Mouse (Mus musculus): ENCODE measurements around the gene Zfp119b. TPM values are rescaled to one million over a fixed set of nuclear protein-coding genes. Genes with fewer than 3 reads are reported as not detected.

The Zfp119b gene
- 0.82 TPM for polyA plus RNA-seq (2012; fragmentation: generic; extraction: Trizol)

- TF ChIP-seq TCF12 (IDR thresholded peaks at IDR 0.05; ENCODE audit: insufficient read depth, poor library complexity, severe bottlenecking) = no peak
- no peak for TF ChIP-seq SRF (IDR thresholded peaks at IDR 0.05; ENCODE audit: control insufficient read depth, insufficient read length, low read depth)
- no peak for TF ChIP-seq MYOD1 (IDR thresholded peaks at IDR 0.05; ENCODE audit: control insufficient read depth in 1 of 3, insufficient read length in 2 of 3, low read depth in 2 of 3)
- no peak for TF ChIP-seq MYOG (IDR thresholded peaks at IDR 0.05; ENCODE audit: control insufficient read depth in 1 of 3, insufficient read depth in 1 of 3, insufficient read length in 2 of 3, low read depth in 2 of 3)
- TF ChIP-seq CEBPB (IDR thresholded peaks at IDR 0.05; ENCODE audit: insufficient read depth, poor library complexity, severe bottlenecking) = no peak
- no peak for TF ChIP-seq REST (IDR thresholded peaks at IDR 0.05; ENCODE audit: insufficient read depth, insufficient read length)
- TF ChIP-seq MAX (IDR thresholded peaks at IDR 0.05; ENCODE audit: low read depth) = no peak
- TF ChIP-seq POLR2A (IDR thresholded peaks at IDR 0.05; ENCODE audit: insufficient read length, low read depth) = no peak
- no peak for TF ChIP-seq POLR2AphosphoS2 (IDR thresholded peaks at IDR 0.05; ENCODE audit: insufficient read length, low read depth)
- Histone ChIP-seq H3K27me3 (ENCODE audit: control insufficient read depth, insufficient read depth, insufficient read length) (peaks cover 30% of the 10 kb centered on the region), H3K36me3 (ENCODE audit: control insufficient read depth, insufficient read depth) (no peaks in the 10 kb centered on the region), H3K4me3 (no peak within 1 kb of the TSS), H3ac (ENCODE audit: control insufficient read depth, insufficient read length) (no peak within 1 kb of the TSS), H3K79me2 (ENCODE audit: control insufficient read depth, insufficient read depth) (no peaks in the 10 kb centered on the region), H3K4me2 (ENCODE audit: low read depth) (no peak within 1 kb of the TSS)
Observed at GRCm38 (mm10) chr17:55949400-55949799, at the start of gene Zfp119b. TSS of gene Zfp119b (minus strand) at chr17:55949500.

GRCm38 (mm10) chr17:55996007-55996406 lies 46.7 kb upstream of the Zfp119b start:
- no peak overlapping the region for H3K4me2 ChIP-seq (ENCODE audit: low read depth)
- peak in 2 of 3 experiments; percentile 60 to 80 for TF ChIP-seq MYOG (IDR thresholded peaks at IDR 0.05; ENCODE audit: control insufficient read depth in 1 of 3, insufficient read depth in 1 of 3, insufficient read length in 2 of 3, low read depth in 2 of 3)
- peak in 1 of 3 experiments; percentile 61 for TF ChIP-seq MYOD1 (IDR thresholded peaks at IDR 0.05; ENCODE audit: control insufficient read depth in 1 of 3, insufficient read length in 2 of 3, low read depth in 2 of 3)
- TF ChIP-seq E2F4 (IDR thresholded peaks at IDR 0.05; ENCODE audit: insufficient read depth) = no peak
- H3K79me2 ChIP-seq (ENCODE audit: control insufficient read depth, insufficient read depth) = no peaks in the 10 kb centered on the region
- H3K36me3 ChIP-seq (ENCODE audit: control insufficient read depth, insufficient read depth) = no peaks in the 10 kb centered on the region
- H3K4me3 ChIP-seq = no peak overlapping the region
- H3K27me3 ChIP-seq (ENCODE audit: control insufficient read depth, insufficient read depth, insufficient read length) = peaks cover 30% of the 10 kb centered on the region
- no peak overlapping the region for H3ac ChIP-seq (ENCODE audit: control insufficient read depth, insufficient read length)

- no peak overlapping the region for H3K4me3 ChIP-seq
- no peak overlapping the region for H3ac ChIP-seq (ENCODE audit: control insufficient read depth, insufficient read length)
- TF ChIP-seq TCF12 (IDR thresholded peaks at IDR 0.05; ENCODE audit: insufficient read depth, poor library complexity, severe bottlenecking) = no peak
- TF ChIP-seq USF1 (IDR thresholded peaks at IDR 0.05; ENCODE audit: low read depth) = no peak
- no peak for TF ChIP-seq POLR2AphosphoS2 (IDR thresholded peaks at IDR 0.05; ENCODE audit: insufficient read length, low read depth)
- TF ChIP-seq SRF (IDR thresholded peaks at IDR 0.05; ENCODE audit: control insufficient read depth, insufficient read length, low read depth) = no peak
- no peak for TF ChIP-seq MYOD1 (IDR thresholded peaks at IDR 0.05; ENCODE audit: control insufficient read depth in 1 of 3, insufficient read length in 2 of 3, low read depth in 2 of 3)
- no peak for TF ChIP-seq MAX (IDR thresholded peaks at IDR 0.05; ENCODE audit: low read depth)
- no peak for TF ChIP-seq POLR2A (IDR thresholded peaks at IDR 0.05; ENCODE audit: insufficient read length, low read depth)
- no peak for TF ChIP-seq REST (IDR thresholded peaks at IDR 0.05; ENCODE audit: insufficient read depth, insufficient read length)
- no peak for TF ChIP-seq MYOG (IDR thresholded peaks at IDR 0.05; ENCODE audit: control insufficient read depth in 1 of 3, insufficient read depth in 1 of 3, insufficient read length in 2 of 3, low read depth in 2 of 3)
- no peak for TF ChIP-seq E2F4 (IDR thresholded peaks at IDR 0.05; ENCODE audit: insufficient read depth)
- no peak for TF ChIP-seq CEBPB (IDR thresholded peaks at IDR 0.05; ENCODE audit: insufficient read depth, poor library complexity, severe bottlenecking)
- TF ChIP-seq TCF3 (IDR thresholded peaks at IDR 0.05; ENCODE audit: insufficient read length, low read depth) = no peak
- no peaks in the 10 kb centered on the region for H3K36me3 ChIP-seq (ENCODE audit: control insufficient read depth, insufficient read depth)
- H3K4me2 ChIP-seq (ENCODE audit: low read depth) = no peak overlapping the region
- H3K79me2 ChIP-seq (ENCODE audit: control insufficient read depth, insufficient read depth) = no peaks in the 10 kb centered on the region
- peaks cover 69% of the 10 kb centered on the region for H3K27me3 ChIP-seq (ENCODE audit: control insufficient read depth, insufficient read depth, insufficient read length)
Observed at GRCm38 (mm10) chr17:55990278-55990898, 41.1 kb upstream of the Zfp119b start.

- Histone ChIP-seq H3K79me2 (ENCODE audit: control insufficient read depth, insufficient read depth) (no peaks in the 10 kb centered on the region), H3K4me2 (ENCODE audit: low read depth) (no peak within 1 kb of the TSS), H3K4me3 (no peak within 1 kb of the TSS), H3ac (ENCODE audit: control insufficient read depth, insufficient read length) (no peak within 1 kb of the TSS), H3K27me3 (ENCODE audit: control insufficient read depth, insufficient read depth, insufficient read length) (peaks cover 40% of the 10 kb centered on the region), H3K36me3 (ENCODE audit: control insufficient read depth, insufficient read depth) (no peaks in the 10 kb centered on the region)
- TF ChIP-seq E2F4 (IDR thresholded peaks at IDR 0.05; ENCODE audit: insufficient read depth) = no peak
- no peak for TF ChIP-seq CEBPB (IDR thresholded peaks at IDR 0.05; ENCODE audit: insufficient read depth, poor library complexity, severe bottlenecking)
- TF ChIP-seq POLR2AphosphoS2 (IDR thresholded peaks at IDR 0.05; ENCODE audit: insufficient read length, low read depth) = no peak
- no peak for TF ChIP-seq USF1 (IDR thresholded peaks at IDR 0.05; ENCODE audit: low read depth)
- no peak for TF ChIP-seq MYOD1 (IDR thresholded peaks at IDR 0.05; ENCODE audit: control insufficient read depth in 1 of 3, insufficient read length in 2 of 3, low read depth in 2 of 3)
- no peak for TF ChIP-seq SRF (IDR thresholded peaks at IDR 0.05; ENCODE audit: control insufficient read depth, insufficient read length, low read depth)
- TF ChIP-seq MYOG (IDR thresholded peaks at IDR 0.05; ENCODE audit: control insufficient read depth in 1 of 3, insufficient read depth in 1 of 3, insufficient read length in 2 of 3, low read depth in 2 of 3) = no peak
- TF ChIP-seq MAX (IDR thresholded peaks at IDR 0.05; ENCODE audit: low read depth) = no peak
- no peak for TF ChIP-seq REST (IDR thresholded peaks at IDR 0.05; ENCODE audit: insufficient read depth, insufficient read length)
- TF ChIP-seq TCF12 (IDR thresholded peaks at IDR 0.05; ENCODE audit: insufficient read depth, poor library complexity, severe bottlenecking) = no peak
- TF ChIP-seq TCF3 (IDR thresholded peaks at IDR 0.05; ENCODE audit: insufficient read length, low read depth) = no peak
- no peak for TF ChIP-seq POLR2A (IDR thresholded peaks at IDR 0.05; ENCODE audit: insufficient read length, low read depth)
Observed at GRCm38 (mm10) chr17:55986030-55986961, 37.0 kb upstream of the Zfp119b start, which contains the start of gene Fsd1. TSS of gene Fsd1 (plus strand) at chr17:55986509.
